Mouse (Mus musculus): Measurements from ENCODE around the gene Plekha7.

- TF ChIP-seq EP300 (IDR thresholded peaks at IDR 0.05; ENCODE audit: low read depth) = no peak
- TF ChIP-seq CTCF (IDR thresholded peaks at IDR 0.05; ENCODE audit: low read depth) = no peak
Observed at GRCm38 (mm10) chr7:116115991-116116390, 192.2 kb downstream of the Plekha7 start.

All from heart, postnatal 0 days (tissue).